Mouse (Mus musculus) ES-E14 (cell line): ENCODE measurements around the gene Bcl2l11. TPM values are rescaled to one million over a fixed set of nuclear protein-coding genes. Genes with fewer than 3 reads are reported as not detected.

Source experiments
- DNase-seq: peaks from one replicate; pipeline ENCODE4 v3.0.0-alpha.2; 2013; ENCODE audit warnings: low read depth, low spot score
- H3K27ac ChIP-seq: 2 replicates; pipeline ENCODE4 v1.5.1; 2012; ENCODE audit warnings: low read depth, mild to moderate bottlenecking, low read length, moderate library complexity, mixed read lengths; ENCODE audit not compliant: poor library complexity, insufficient read depth, severe bottlenecking
- H3K36me3 ChIP-seq: 2 replicates; pipeline ENCODE4 v1.6.1; 2012; ENCODE audit warnings: mild to moderate bottlenecking, low read length, moderate library complexity, mixed read lengths; ENCODE audit not compliant: control insufficient read depth, poor library complexity, insufficient read depth, severe bottlenecking
- H3K4me1 ChIP-seq, 2 experiments: fragments of 150-350 bp in 1 of 2; sonication (generic) in 1 of 2; 2 replicates each; pipeline ENCODE4 v1.6.1; 2012; ENCODE audit warnings: low read length in 2 of 2, mild to moderate bottlenecking in 1 of 2, mixed read lengths in 1 of 2; ENCODE audit not compliant: control insufficient read depth in 2 of 2, insufficient read depth in 2 of 2, poor library complexity in 1 of 2
- H3K4me3 ChIP-seq, 2 experiments: fragments of 150-350 bp in 1 of 2; sonication (generic) in 1 of 2; 2 replicates each; pipeline ENCODE4 v1.5.1; 2012; ENCODE audit warnings: low read length in 2 of 2, low read depth in 1 of 2, mild to moderate bottlenecking in 1 of 2, mixed read lengths in 1 of 2; ENCODE audit not compliant: insufficient read depth in 1 of 2, poor library complexity in 1 of 2, severe bottlenecking in 1 of 2
- H3K9ac ChIP-seq: 2 replicates; pipeline ENCODE4 v1.6.1; 2012; ENCODE audit warnings: low read depth, mild to moderate bottlenecking, low read length, mixed read lengths; ENCODE audit not compliant: poor library complexity, insufficient read depth, severe bottlenecking
- H3K9me3 ChIP-seq: fragments of 150-350 bp; sonication (generic); 2 replicates; pipeline ENCODE4 v1.6.1; 2012; ENCODE audit warnings: low read depth, mild to moderate bottlenecking, low read length; ENCODE audit not compliant: control insufficient read depth, insufficient read depth
- CHD2 ChIP-seq: IDR thresholded peaks from 2 replicates; pipeline ENCODE4 v1.6.1; 2014; ENCODE audit warnings: mild to moderate bottlenecking, low read depth, low read length, inconsistent platforms
- HCFC1 ChIP-seq: IDR thresholded peaks from 2 replicates; pipeline ENCODE4 v1.6.1; 2012; ENCODE audit warnings: low read length, inconsistent platforms, borderline replicate concordance; ENCODE audit not compliant: insufficient read depth
- MAFK ChIP-seq: IDR thresholded peaks from 2 replicates; pipeline ENCODE4 v1.6.1; 2014; ENCODE audit warnings: mild to moderate bottlenecking, low read depth, low read length, inconsistent platforms; ENCODE audit not compliant: insufficient read depth
- ZC3H11A ChIP-seq: IDR thresholded peaks from 2 replicates; pipeline ENCODE4 v1.6.1; 2012; ENCODE audit warnings: low read depth, mild to moderate bottlenecking, inconsistent platforms, low read length, borderline replicate concordance
- ZNF384 ChIP-seq: IDR thresholded peaks from 2 replicates; pipeline ENCODE4 v1.6.1; 2012; ENCODE audit warnings: low read depth, low read length, inconsistent platforms
- in situ Hi-C, 2 experiments: fragments of 600-800 bp; cut with MboI; formaldehyde crosslinking; loops; one replicate each; pipeline ENCODE4 v1.15.1; 2025; ENCODE audit warnings: low sequenced_read_pairs in 2 of 2, inconsistent platforms in 1 of 2; ENCODE audit not compliant: unreplicated experiment in 2 of 2
- total RNA-seq: library from RNA; depleted of rRNA; stranded (reverse); fragments of 300-350 nt; gene quantifications from 2 replicates; pipeline ENCODE4 v1.2.3, GENCODE M21; 2012

Gene Bcl2l11
- total RNA-seq, 1 experiment = 23.6 TPM

DNA sequence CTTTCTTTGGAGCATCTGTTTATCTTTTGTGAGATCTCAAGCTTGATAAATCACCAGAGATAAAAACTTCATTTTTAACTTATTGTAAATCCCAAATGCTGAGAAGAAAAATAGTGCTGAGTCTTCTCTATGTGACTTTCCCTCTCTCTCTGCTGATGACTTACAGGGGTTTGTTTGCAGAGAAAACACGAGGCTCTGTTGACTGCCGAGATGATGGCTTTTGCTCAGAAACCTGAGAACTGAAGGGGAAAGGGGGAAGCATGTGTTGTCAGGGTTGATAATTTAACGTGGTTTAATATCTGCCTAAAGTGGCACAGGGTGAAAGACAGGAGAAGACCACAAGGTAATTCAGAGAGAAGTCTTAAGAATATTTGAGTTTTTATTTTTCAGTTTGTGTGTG is 42.0 kb upstream of the Bcl2l11 start:
- TF ChIP-seq ZNF384 (no peak), MAFK (no peak), CHD2 (no peak), ZC3H11A (no peak), HCFC1 (no peak)
- H3K27ac ChIP-seq = no peak overlapping the region
- H3K4me3 ChIP-seq = no peak overlapping the region
- no peaks in the 10 kb centered on the region for H3K36me3 ChIP-seq
- H3K9me3 ChIP-seq = no peaks in the 10 kb centered on the region
- DNase-seq = no peak
- no peaks in the 10 kb centered on the region; a peak in 1 of 4 replicates for H3K4me1 ChIP-seq
- in situ Hi-C loops = no loop called here
- H3K9ac ChIP-seq = no peak overlapping the region

DNA sequence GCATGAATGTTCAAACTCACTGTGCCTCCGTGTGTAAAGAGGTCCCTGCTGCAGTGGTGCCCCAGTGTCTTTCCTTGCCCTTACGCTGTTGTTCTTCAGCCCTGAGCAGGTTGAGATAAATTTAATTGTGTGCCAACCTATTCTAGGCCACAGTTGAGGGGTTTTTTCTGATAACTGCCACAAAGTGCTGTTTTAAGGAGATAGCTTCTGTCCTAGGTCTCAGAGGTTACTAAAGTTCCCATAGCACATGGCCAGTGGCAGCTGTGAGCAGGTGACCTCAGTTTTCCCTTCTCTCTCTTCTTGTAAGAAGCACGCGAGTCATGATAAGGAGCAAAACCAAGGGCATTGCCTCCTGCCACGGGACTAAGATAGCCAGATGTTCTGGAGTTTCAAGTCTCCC is 41.2 kb upstream of the Bcl2l11 start:
- no peak overlapping the region for H3K27ac ChIP-seq
- H3K4me1 ChIP-seq = no peaks in the 10 kb centered on the region; a peak in 1 of 4 replicates
- no peaks in the 10 kb centered on the region for H3K36me3 ChIP-seq
- in situ Hi-C loops = no loop called here
- no peak for TF ChIP-seq CHD2
- TF ChIP-seq ZNF384 = no peak
- TF ChIP-seq ZC3H11A = no peak
- TF ChIP-seq HCFC1 = no peak
- TF ChIP-seq MAFK = no peak
- no peak overlapping the region for H3K9ac ChIP-seq
- H3K4me3 ChIP-seq = no peak overlapping the region
- DNase-seq = no peak
- H3K9me3 ChIP-seq = no peaks in the 10 kb centered on the region

DNA sequence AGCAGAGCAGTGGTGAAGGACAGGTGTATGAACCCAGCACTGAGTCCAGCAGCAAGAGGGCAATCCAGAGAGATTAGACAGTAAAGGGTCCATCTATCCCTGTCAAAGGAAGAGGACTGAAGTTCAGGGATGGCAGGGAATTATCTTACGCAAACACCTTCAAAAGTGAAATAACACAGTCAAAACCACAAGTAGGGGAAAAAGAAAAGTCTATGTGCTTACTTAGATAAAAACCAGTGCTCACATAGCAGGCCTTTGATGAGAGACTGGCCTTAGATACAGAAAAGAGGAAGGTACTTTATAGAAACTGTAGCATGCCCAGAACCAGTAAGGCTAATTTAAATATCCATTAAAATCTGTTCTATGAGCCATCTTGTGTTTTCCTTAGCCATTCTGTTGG is 40.4 kb upstream of the Bcl2l11 start:
- no peaks in the 10 kb centered on the region; a peak in 1 of 4 replicates for H3K4me1 ChIP-seq
- in situ Hi-C loops = no loop called here
- no peaks in the 10 kb centered on the region for H3K9me3 ChIP-seq
- no peak for DNase-seq
- no peak overlapping the region for H3K27ac ChIP-seq
- H3K9ac ChIP-seq = no peak overlapping the region
- H3K4me3 ChIP-seq = no peak overlapping the region
- TF ChIP-seq CHD2 = no peak
- no peak for TF ChIP-seq ZC3H11A
- no peak for TF ChIP-seq ZNF384
- TF ChIP-seq HCFC1 = no peak
- no peak for TF ChIP-seq MAFK
- no peaks in the 10 kb centered on the region for H3K36me3 ChIP-seq

DNA sequence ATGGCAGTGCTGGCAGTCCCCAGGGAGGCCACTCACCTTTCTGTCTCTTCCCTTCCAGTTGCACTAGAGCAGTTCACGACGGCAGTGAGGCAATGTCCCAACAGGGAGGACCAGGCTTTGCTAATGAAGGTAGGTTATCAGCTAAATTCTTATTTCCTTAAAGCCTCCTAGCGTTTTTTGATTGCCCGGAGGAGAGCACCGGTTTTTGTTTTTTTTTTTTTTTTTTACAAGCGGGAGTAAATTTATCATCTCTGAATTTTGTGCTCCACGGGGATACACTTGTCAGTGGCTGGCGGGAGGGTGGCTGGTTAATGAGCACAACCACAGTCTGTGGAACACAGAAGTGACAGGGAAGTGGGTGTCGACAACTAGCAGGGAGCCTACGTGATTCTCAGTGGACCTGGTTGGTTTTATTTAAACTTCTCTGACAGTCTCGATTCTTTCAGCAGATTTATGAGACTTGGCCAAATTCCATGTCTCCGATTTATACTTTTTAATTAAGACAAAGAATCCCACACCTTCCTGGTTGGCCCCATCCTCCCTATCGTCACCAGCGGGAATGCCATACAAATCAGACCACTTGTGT is 39.4 kb upstream of the Bcl2l11 start:
- Histone ChIP-seq H3K4me1 (no peaks in the 10 kb centered on the region; a peak in 1 of 4 replicates), H3K9me3 (no peaks in the 10 kb centered on the region), H3K4me3 (no peak overlapping the region), H3K27ac (no peak overlapping the region), H3K36me3 (no peaks in the 10 kb centered on the region), H3K9ac (no peak overlapping the region)
- TF ChIP-seq ZC3H11A (no peak), ZNF384 (no peak), HCFC1 (no peak), CHD2 (no peak)
- in situ Hi-C loops = no loop called here
- no peak for DNase-seq

DNA sequence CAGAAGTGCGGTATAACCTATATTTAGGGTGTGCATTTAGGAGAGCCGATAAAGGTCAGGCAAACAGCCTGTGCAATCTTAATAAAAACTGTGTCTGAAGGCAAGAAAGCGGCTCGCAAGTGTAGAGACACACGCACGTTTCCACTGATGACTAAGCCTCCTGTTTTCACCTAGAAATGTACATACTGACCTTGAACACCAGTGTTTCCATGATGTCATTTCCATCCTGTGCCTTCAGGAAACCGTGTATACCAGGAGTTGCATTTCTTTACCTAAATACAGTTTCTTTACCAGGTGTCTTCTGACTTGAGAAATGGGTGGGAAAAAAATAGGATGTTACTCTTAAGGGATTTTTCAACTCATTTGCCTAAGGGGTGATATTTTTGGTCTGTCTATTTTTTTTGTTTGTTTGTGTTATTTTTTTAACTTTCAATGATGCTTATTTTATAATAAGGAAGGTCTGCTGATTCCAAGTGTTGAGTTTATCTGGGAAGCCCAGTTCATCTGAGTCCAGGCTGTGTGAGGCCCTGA is 38.8 kb upstream of the Bcl2l11 start:
- TF ChIP-seq ZC3H11A (no peak), CHD2 (no peak), ZNF384 (no peak), MAFK (no peak), HCFC1 (no peak)
- H3K27ac ChIP-seq = no peak overlapping the region
- H3K36me3 ChIP-seq = no peaks in the 10 kb centered on the region
- in situ Hi-C loops = no loop called here
- no peak for DNase-seq
- no peak overlapping the region for H3K4me3 ChIP-seq
- H3K4me1 ChIP-seq = no peaks in the 10 kb centered on the region; a peak in 1 of 4 replicates
- H3K9ac ChIP-seq = no peak overlapping the region
- no peaks in the 10 kb centered on the region for H3K9me3 ChIP-seq
